Mouse (Mus musculus) embryonic facial prominence, embryonic 10.5 days (tissue): ENCODE data around the gene Dnmt3b. TPM values are rescaled to one million over a fixed set of nuclear protein-coding genes. Genes with fewer than 3 reads are reported as not detected.
"Not testable (repeated sequence)": the region's sequence is repeated elsewhere in the genome, so short reads cannot be mapped to it uniquely, and the experiment has no call there.

Source experiments
- DNase-seq: peaks from one replicate; pipeline ENCODE4 v3.0.0-alpha.2; 2017; ENCODE audit warnings: low spot score
- H3K27ac ChIP-seq: fragments of 300-500 bp; sonication (generic); replicated peaks from 2 replicates; pipeline ENCODE4 v1.5.1; 2016; ENCODE audit warnings: mild to moderate bottlenecking
- H3K27me3 ChIP-seq: fragments of 300-500 bp; sonication (generic); replicated peaks from 2 replicates; pipeline ENCODE4 v1.6.1; 2016; ENCODE audit warnings: low read depth, mild to moderate bottlenecking; ENCODE audit not compliant: poor library complexity, severe bottlenecking
- H3K36me3 ChIP-seq: fragments of 300-500 bp; sonication (generic); replicated peaks from 2 replicates; pipeline ENCODE4 v1.6.1; 2016; ENCODE audit warnings: mild to moderate bottlenecking, moderate library complexity
- H3K4me1 ChIP-seq: fragments of 300-500 bp; sonication (generic); 2 replicates; pipeline ENCODE4 v1.6.1; 2016
- H3K4me3 ChIP-seq: fragments of 300-500 bp; sonication (generic); 2 replicates; pipeline ENCODE4 v1.5.1; 2016; ENCODE audit warnings: mild to moderate bottlenecking, moderate library complexity
- H3K9me3 ChIP-seq: fragments of 300-500 bp; sonication (generic); 2 replicates; pipeline ENCODE4 v1.6.1; 2016; ENCODE audit warnings: mild to moderate bottlenecking
- WGBS: fragments of 180-500 bp; shearing (Covaris S2); methylation state at CpG from one replicate; pipeline ENCODE4 v1.1.7; 2016; 5-methylcytosine and 5-hydroxymethylcytosine counted together
- polyA plus RNA-seq: library from polyadenylated mRNA; unstranded; fragments of >200 nt; fragmentation: Nextera tagmentation; extraction: Ambion mirVana; gene quantifications from 2 replicates; pipeline ENCODE4 v1.2.1, GENCODE M21; 2016

The Dnmt3b gene
- polyA plus RNA-seq, 1 experiment from 2014 or later = 26.5 TPM

DNA sequence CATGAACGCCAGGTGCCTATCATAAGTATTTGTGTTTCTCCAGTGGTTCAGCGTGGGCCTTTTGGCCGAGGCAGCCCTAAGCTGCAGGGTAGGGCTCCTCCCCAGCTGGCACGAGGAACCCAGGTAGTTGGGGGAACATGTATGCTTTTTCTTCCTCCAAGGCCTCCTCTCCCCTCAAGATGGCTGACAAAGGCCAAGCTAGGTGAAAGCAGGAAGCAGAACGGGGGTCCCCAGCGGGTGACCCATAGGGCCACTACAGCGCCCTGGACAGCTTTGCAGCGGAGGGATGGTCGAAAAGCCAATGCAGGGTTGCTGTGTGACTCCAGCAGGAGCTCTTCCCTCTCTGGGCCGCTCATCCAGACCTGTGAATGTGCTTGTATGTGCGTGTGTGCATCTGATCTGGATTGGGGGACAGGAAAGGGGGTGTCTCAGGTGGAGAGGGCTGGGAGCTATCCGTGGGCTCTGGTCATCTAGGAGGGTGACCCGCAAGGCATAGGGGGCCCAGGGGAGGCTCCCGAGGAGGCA lies 415 bp upstream of the Dnmt3b start:
- Histone ChIP-seq H3K27me3 (peaks cover 23% of the 10 kb centered on the region), H3K27ac (peak overlapping the region; percentile 93), H3K4me3 (peak overlapping the region; percentile 91), H3K36me3 (no peaks in the 10 kb centered on the region), H3K4me1 (peaks cover 39% of the 10 kb centered on the region), H3K9me3 (no peaks in the 10 kb centered on the region)
- DNase-seq = no peak
- WGBS = 19% methylated on average over 14 of the region's 14 CpGs

DNA sequence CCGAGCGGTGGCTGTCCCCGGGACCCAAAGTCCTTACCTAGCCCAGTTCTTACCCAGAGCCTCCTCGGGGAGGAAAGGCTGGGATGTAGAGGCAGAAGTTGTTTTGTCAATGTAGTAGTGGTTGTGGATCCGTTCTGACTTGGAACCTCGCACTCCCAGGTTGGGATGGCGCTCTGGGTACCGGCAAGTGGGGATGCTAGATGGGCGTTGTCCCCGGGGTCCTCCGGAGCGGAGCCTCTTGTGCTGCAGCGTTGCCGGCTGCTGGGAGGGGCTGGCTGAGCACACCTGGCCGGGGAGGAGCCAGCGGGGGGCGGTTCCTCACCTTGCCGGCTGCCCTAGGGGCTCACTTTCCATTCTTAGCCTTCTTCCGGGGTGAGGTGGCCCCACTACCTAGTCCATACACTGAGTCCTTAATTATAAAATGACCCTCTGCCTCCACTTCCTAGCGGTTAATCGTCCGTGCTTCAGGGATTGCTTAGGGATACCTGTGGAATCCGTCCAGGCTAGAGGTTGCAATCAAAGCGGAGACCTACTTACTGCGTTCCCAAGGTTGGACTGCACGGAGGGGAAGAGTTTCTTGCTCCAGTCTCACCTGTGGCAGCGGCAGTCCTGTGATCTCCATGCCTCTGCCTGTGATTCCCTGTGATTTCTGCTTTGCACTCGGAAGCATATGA lies 901 bp downstream of the Dnmt3b start:
- DNase-seq = peak; percentile 66
- peaks cover 42% of the 10 kb centered on the region for H3K4me1 ChIP-seq
- peak overlapping the region; percentile 91 for H3K4me3 ChIP-seq
- H3K27me3 ChIP-seq = peaks cover 23% of the 10 kb centered on the region
- H3K27ac ChIP-seq = peak overlapping the region; percentile 93
- H3K9me3 ChIP-seq = no peaks in the 10 kb centered on the region
- peaks cover 9% of the 10 kb centered on the region; the same call in 1 of the 2 replicates for H3K36me3 ChIP-seq
- WGBS = 2% methylated on average over 28 of the region's 28 CpGs

DNA sequence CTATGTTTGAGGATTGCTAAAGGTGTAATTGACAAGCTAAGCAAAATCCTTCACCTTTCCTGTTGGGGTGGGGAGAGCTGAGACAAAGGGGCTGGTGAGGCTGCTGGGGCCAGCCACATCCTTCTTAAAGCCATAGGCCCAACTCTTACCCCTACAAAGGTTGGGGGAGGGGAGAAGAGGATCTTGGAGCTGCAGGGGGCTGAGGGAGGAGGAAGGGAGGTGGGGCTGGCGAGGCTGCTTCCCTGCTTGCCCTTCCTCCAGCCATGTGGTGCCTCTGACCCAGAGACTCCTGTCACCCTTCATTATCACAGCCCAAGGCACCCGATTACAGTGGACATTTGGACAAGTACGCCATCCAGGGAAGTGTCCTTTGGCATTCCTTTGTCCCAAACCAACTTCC lies 2.4 kb downstream of the Dnmt3b start:
- Histone ChIP-seq H3K4me3 (no peak overlapping the region), H3K27me3 (peaks cover 23% of the 10 kb centered on the region), H3K27ac (peak overlapping the region; percentile 52; the same call in 1 of the 2 replicates), H3K36me3 (peaks cover 9% of the 10 kb centered on the region; the same call in 1 of the 2 replicates), H3K9me3 (no peaks in the 10 kb centered on the region), H3K4me1 (peaks cover 42% of the 10 kb centered on the region)
- WGBS = 31% methylated on average over 3 of the region's 3 CpGs
- no peak for DNase-seq

DNA sequence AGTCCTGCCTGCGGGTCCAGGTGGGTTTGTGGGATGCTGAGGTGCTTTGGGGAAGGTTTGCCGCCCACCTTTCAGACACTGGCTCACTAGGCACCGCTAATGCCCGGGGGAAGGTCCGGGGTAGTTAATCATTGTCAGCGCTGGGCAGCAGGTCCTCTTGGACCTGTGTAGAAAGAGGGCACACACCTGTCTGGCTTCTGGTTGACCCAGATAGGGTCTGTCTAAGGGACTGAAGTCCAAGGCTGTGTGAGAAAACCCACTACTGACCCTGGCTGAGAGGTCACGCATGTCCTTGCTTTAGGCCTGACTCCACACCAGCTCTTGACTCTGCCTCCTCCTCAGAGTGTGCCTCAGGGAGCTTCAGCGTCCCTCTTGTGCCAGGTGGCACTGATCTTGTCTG lies 8.4 kb downstream of the Dnmt3b start:
- H3K27ac ChIP-seq, DNase-seq, H3K27me3 ChIP-seq, H3K9me3 ChIP-seq, H3K4me3 ChIP-seq: not testable (repeated sequence)
- 88% methylated on average over 8 of the region's 8 CpGs for WGBS
- peaks cover 29% of the 10 kb centered on the region for H3K36me3 ChIP-seq
- peaks cover 18% of the 10 kb centered on the region for H3K4me1 ChIP-seq

DNA sequence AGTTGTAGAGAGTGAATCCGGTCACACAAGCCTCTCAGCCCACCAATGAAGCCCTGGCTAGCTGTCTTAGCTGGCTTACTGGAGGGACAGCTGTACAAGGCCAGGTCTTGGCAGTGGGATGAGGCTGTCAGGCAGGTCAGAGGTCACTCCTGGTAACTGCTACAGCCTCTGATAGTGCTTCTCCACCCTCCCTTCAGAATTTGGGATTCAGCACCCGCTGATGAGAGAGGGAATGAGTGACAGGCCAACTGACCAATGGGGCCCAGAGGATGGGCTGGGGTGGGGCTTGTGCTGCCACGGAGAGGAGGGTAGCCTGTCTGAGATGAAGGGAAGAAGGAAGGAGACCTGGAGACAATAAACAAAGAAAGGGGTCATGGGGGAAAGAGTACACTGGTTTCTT lies 11.4 kb downstream of the Dnmt3b start:
- Histone ChIP-seq H3K9me3 (no peaks in the 10 kb centered on the region), H3K4me1 (peaks cover 8% of the 10 kb centered on the region), H3K27me3 (no peaks in the 10 kb centered on the region), H3K36me3 (peaks cover 46% of the 10 kb centered on the region), H3K27ac (0 out of 2 replicates have a peak overlapping the region, but pooled peaks have one; percentile 20), H3K4me3 (no peak overlapping the region)
- 37% methylated on average over 3 of the region's 3 CpGs for WGBS
- DNase-seq = peak; percentile 50

DNA sequence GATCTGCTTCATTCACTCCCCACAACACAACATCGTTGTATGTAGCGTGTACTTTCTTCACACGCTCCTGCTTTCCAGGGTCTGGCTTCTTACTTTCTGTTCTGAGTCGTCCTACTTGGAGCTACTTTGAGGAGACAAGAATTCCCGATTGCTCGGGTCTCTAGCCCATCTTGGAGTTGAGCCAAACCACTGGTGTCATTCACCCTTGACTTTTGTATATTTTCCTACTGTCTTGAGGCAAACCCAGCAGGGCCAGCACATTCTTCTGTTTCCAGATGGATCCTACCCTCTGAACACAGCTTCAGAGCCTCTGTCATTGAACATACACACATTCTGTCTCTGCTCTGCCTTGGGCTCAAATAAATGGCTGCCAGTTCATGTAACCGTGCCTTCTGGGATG lies 16.2 kb downstream of the Dnmt3b start:
- 94% methylated on average over 7 of the region's 7 CpGs for WGBS
- DNase-seq = no peak
- Histone ChIP-seq H3K36me3 (peaks cover 81% of the 10 kb centered on the region), H3K4me3 (no peak overlapping the region), H3K27ac (no peak overlapping the region), H3K4me1 (peaks cover 6% of the 10 kb centered on the region), H3K27me3 (no peaks in the 10 kb centered on the region), H3K9me3 (no peaks in the 10 kb centered on the region)

DNA sequence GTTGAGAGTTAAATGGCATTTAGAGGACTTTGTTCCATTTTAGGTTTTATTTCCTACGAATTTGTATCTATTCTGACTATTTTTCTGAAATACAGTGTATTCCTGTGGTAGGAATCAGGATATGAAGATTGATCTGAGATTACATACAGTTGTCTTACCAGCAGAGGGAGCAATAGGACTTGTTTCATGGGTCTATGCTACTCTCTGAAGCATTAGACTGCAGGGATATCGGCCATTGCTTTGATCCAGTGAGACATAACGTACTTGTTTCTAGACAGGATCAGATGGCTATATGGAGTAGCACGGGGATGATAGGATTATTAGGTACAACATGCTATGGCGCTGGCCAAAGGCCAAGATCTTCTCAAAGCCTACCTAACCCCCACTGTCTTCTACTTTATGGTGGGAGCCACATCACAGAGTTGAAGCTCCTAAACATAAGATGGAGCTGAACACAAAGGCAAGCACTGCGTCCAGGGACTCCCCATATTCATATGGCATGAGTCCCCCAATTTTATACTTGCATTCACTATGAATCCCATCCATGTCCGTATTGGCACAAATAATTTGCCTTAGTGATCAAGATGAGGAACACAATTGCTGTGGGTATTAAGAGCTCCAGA lies 19.6 kb downstream of the Dnmt3b start:
- H3K4me3 ChIP-seq = no peak overlapping the region
- no peaks in the 10 kb centered on the region for H3K4me1 ChIP-seq
- no peaks in the 10 kb centered on the region for H3K27me3 ChIP-seq
- no peaks in the 10 kb centered on the region for H3K9me3 ChIP-seq
- H3K27ac ChIP-seq = no peak overlapping the region
- peaks cover 79% of the 10 kb centered on the region for H3K36me3 ChIP-seq
- no peak for DNase-seq
- 79% methylated on average over 7 of the region's 7 CpGs for WGBS

DNA sequence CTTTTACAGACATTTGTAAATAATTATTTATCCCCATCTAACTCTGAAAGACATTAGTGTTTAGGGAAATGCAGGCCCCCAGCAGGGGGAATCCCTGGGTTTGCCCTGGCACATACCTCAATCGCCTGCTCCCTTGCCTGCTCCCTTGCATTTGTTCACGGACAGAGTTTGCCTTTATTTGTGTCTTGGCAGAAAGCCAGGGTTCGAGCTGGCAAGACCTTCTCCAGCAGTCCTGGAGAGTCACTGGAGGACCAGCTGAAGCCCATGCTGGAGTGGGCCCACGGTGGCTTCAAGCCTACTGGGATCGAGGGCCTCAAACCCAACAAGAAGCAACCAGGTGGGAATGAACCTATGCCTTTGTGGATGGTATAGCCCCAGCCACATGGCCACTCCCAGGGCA lies 20.9 kb downstream of the Dnmt3b start:
- H3K4me1 ChIP-seq = no peaks in the 10 kb centered on the region
- H3K4me3 ChIP-seq = no peak overlapping the region
- no peak for DNase-seq
- 89% methylated on average over 5 of the region's 5 CpGs for WGBS
- H3K9me3 ChIP-seq = no peaks in the 10 kb centered on the region
- no peak overlapping the region for H3K27ac ChIP-seq
- H3K27me3 ChIP-seq = no peaks in the 10 kb centered on the region
- peaks cover 76% of the 10 kb centered on the region for H3K36me3 ChIP-seq

DNA sequence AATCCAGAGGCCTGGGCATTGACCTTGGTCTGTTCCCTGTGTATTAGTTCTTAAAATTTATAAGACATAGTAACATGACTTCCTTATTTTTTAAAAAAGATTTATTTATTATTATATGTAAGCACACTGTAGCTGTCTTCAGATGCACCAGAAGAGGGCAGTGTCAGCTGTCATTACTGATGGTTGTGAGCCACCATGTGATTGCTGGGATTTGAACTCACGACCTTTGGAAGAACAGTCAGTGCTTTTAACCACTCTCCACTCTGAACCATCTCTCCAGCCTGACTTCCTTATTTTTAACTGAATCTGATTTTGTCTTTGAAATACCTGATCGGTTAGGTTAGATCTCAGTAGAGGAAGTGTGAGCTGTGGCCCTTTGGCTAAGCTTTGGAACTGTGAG lies 23.4 kb downstream of the Dnmt3b start:
- H3K9me3 ChIP-seq = no peaks in the 10 kb centered on the region
- peaks cover 80% of the 10 kb centered on the region for H3K36me3 ChIP-seq
- no peak for DNase-seq
- H3K27ac ChIP-seq = no peak overlapping the region
- H3K4me1 ChIP-seq = no peaks in the 10 kb centered on the region
- WGBS = 86% methylated on average over 2 of the region's 2 CpGs
- H3K4me3 ChIP-seq = no peak overlapping the region
- H3K27me3 ChIP-seq = no peaks in the 10 kb centered on the region

DNA sequence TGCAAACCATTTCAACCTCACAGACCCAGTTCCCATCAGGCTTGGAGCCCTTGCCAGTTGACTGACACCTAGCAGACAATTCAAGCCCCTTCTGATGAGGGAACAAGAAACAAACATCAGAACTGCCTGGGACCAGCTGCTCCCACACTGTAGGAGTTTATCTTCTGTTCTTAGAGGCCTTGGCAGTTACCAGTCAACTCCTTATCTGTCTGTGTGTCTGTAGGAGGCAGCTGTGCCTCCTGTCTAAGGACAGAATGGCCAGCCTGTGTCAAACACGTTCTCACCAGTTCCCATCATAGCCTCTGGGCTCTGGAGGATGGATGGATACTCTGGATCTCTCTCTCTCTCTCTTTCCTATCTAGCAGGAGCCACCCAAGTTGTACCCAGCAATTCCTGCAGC lies 26.1 kb downstream of the Dnmt3b start:
- DNase-seq, H3K27ac ChIP-seq, H3K4me1 ChIP-seq, H3K9me3 ChIP-seq, H3K4me3 ChIP-seq, H3K27me3 ChIP-seq: not testable (repeated sequence)
- 74% methylated on average over 1 of the region's 1 CpGs for WGBS
- H3K36me3 ChIP-seq = peaks cover 79% of the 10 kb centered on the region

DNA sequence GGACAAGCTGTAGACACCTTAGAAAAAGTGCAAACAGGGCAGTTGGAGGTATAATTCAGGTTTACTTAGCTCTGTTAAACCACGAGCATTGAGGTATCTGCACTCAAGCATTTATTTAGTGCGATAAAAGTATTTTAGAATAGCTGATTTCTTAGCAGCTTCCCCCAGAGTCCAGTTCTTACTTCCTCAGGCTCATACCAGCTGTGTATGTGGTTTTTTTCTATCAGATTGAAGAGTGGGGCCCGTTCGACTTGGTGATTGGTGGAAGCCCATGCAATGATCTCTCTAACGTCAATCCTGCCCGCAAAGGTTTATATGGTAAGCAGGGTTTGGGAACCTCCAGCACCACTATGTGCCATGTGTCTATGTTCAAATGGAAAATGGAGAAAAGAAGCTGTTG lies 27.7 kb downstream of the Dnmt3b start:
- no peak for DNase-seq
- H3K4me1 ChIP-seq = no peaks in the 10 kb centered on the region
- peaks cover 83% of the 10 kb centered on the region for H3K36me3 ChIP-seq
- H3K4me3 ChIP-seq = no peak overlapping the region
- no peak overlapping the region for H3K27ac ChIP-seq
- no peaks in the 10 kb centered on the region for H3K27me3 ChIP-seq
- WGBS = 93% methylated on average over 6 of the region's 6 CpGs
- H3K9me3 ChIP-seq = no peaks in the 10 kb centered on the region

DNA sequence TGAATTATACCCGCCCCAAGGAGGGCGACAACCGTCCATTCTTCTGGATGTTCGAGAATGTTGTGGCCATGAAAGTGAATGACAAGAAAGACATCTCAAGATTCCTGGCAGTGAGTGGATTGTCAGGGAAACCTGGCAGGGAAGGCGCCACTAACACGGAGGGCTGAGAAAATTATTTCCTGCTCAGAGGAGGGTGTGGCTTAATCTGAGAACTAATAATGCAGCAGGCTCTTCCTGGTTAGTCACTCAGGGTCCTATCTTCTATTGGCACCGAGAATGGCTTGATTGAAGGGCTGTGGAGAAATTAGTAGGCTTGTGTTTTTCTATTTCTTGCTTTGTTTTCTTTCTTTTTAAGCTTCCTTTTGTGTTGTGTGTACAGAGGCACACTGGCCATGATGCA lies 28.3 kb downstream of the Dnmt3b start:
- peaks cover 83% of the 10 kb centered on the region for H3K36me3 ChIP-seq
- 89% methylated on average over 7 of the region's 7 CpGs for WGBS

DNA sequence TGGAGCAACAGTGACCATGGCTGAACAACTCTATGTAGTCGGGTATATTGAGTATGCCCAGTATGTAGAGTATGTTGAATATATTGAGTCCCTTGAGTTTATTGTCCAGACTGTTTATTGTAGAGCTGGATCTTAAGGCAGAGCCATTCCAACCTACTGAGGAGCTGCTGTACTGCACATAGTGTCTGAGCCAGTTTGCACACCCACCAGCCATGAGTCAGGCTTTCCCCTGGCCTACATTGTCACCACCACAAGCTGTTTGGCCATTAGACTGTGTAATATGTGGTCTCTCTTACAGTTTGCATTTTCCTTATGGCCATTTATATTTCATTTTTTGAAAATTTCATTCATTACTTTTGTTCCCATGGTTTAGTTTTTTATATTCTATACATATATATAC lies 30.7 kb downstream of the Dnmt3b start:
- no peak for DNase-seq
- Histone ChIP-seq H3K4me1 (no peaks in the 10 kb centered on the region), H3K36me3 (peaks cover 72% of the 10 kb centered on the region), H3K27ac (no peak overlapping the region), H3K9me3 (no peaks in the 10 kb centered on the region), H3K27me3 (no peaks in the 10 kb centered on the region), H3K4me3 (no peak overlapping the region)
- 93% methylated on average over 1 of the region's 1 CpGs for WGBS

More for the DNA sequence above, 28.3 kb downstream of the Dnmt3b start:
- no peaks in the 10 kb centered on the region for H3K9me3 ChIP-seq
- H3K4me3 ChIP-seq = no peak overlapping the region
- no peak overlapping the region for H3K27ac ChIP-seq
- H3K27me3 ChIP-seq = no peaks in the 10 kb centered on the region
- no peaks in the 10 kb centered on the region for H3K4me1 ChIP-seq
- DNase-seq = no peak
